Mouse (Mus musculus) megakaryocyte, embryonic 14.5 days (primary cell): ENCODE measurements around the gene Mark4.

Experiments
- FLI1 ChIP-seq: IDR thresholded peaks from 2 replicates; pipeline ENCODE4 v1.6.1; 2012; ENCODE audit warnings: low read length, inconsistent platforms, mixed read lengths
- GATA1 ChIP-seq: IDR thresholded peaks from 3 replicates; pipeline ENCODE4 v1.6.1; 2012; ENCODE audit warnings: mixed read lengths, low read length, inconsistent platforms, borderline replicate concordance

DNA sequence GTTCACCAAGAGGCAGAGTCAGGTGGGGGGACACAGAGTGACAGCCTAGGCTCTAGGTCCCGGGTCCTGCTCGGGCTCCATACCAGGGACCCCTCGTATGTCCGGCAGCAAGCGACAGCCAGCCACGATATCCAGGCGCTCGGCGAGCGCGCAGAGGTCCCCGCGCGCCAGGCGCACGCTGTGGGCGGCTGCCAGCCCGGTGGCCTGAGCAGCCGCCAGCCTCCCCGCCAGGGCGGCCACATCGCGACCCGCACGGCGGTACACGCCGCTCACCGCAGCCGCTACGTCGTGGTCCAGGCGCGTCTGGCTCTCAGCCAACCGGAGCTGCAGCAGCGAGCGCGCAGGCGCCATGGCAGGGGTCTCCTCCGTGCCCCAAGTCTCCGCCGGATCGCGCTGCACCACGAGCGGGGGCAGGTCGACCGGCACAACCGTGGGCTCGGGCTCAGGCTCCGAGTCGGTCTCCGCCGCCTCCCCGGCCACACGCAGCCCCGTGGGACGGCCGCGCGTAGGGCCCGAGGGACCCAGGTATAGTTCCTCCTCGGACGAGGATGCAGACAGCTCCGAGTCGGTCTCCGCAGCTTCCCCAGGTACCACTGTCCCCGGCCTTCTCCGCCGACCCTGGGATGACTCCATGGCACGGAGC lies 48.5 kb upstream of the Mark4 start:
- no peak for TF ChIP-seq GATA1
- TF ChIP-seq FLI1, result no peak
